Mouse (Mus musculus) hindbrain, embryonic 13.5 days (tissue): ENCODE measurements around the gene Asb5. TPM values are rescaled to one million over a fixed set of nuclear protein-coding genes. Genes with fewer than 3 reads are reported as not detected.
"Not testable (repeated sequence)": the region's sequence is repeated elsewhere in the genome, so short reads cannot be mapped to it uniquely, and the experiment has no call there.

ENCODE experiments used
- ATAC-seq: fragments of 200-750 bp; cut with Nextera tagmentation; 2 replicates; pipeline ENCODE4 v1.8.0; 2017; ENCODE audit warnings: moderate TSS enrichment; ENCODE audit not compliant: low FRiP score
- H3K27ac ChIP-seq: fragments of 300-500 bp; sonication (generic); 2 replicates; pipeline ENCODE4 v1.5.1; 2015; ENCODE audit warnings: inconsistent platforms, mild to moderate bottlenecking, moderate library complexity
- H3K27me3 ChIP-seq: fragments of 300-500 bp; sonication (generic); 2 replicates; pipeline ENCODE4 v1.6.1; 2015; ENCODE audit warnings: mild to moderate bottlenecking, inconsistent platforms
- H3K36me3 ChIP-seq: fragments of 300-500 bp; sonication (generic); 2 replicates; pipeline ENCODE4 v1.6.1; 2015; ENCODE audit warnings: mild to moderate bottlenecking, inconsistent platforms
- H3K4me1 ChIP-seq: fragments of 300-500 bp; sonication (generic); replicated peaks from 2 replicates; pipeline ENCODE4 v1.6.1; 2015; ENCODE audit warnings: inconsistent platforms
- H3K4me2 ChIP-seq: fragments of 300-500 bp; sonication (generic); 2 replicates; pipeline ENCODE4 v1.6.1; 2015; ENCODE audit warnings: inconsistent platforms, mild to moderate bottlenecking, moderate library complexity
- H3K4me3 ChIP-seq: fragments of 300-500 bp; sonication (generic); 2 replicates; pipeline ENCODE4 v1.5.1; 2015; ENCODE audit warnings: mild to moderate bottlenecking, inconsistent platforms
- H3K9ac ChIP-seq: fragments of 300-500 bp; sonication (generic); 2 replicates; pipeline ENCODE4 v1.6.1; 2015; ENCODE audit warnings: mild to moderate bottlenecking, inconsistent platforms
- H3K9me3 ChIP-seq: fragments of 300-500 bp; sonication (generic); 2 replicates; pipeline ENCODE4 v1.6.1; 2016; ENCODE audit warnings: inconsistent platforms
- WGBS: fragments of 180-500 bp; shearing (Covaris S2); methylation state at CpG from one replicate; pipeline ENCODE4 v1.1.7; 2015; 5-methylcytosine and 5-hydroxymethylcytosine counted together
- polyA plus RNA-seq: library from polyadenylated mRNA; unstranded; fragments of >200 nt; fragmentation: Nextera tagmentation; extraction: Ambion mirVana; gene quantifications from 2 replicates; pipeline ENCODE4 v1.2.1, GENCODE M21; 2015

Gene Asb5
- polyA plus RNA-seq, 1 experiment from 2014 or later, result 7.9 TPM

DNA sequence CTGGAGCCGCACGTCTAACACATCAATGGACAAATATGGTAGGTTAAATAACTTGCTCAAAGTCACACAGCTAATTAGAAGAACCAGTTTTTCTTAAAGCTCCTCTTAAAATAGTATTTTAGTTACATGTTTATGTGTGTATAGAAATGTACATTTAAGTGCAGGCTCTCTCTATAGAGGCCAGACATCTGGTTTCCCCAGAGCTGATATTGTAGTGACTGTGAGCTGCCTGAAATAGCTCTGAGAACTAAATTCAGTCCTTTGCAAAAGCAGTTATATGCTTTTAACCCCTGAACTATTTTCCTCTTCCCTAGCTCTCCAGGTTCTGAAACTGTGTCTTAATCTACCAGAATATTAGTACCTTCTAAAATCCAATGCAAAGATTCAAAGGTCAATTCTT, 68.0 kb downstream of the Asb5 start:
- no peaks in the 10 kb centered on the region for H3K36me3 ChIP-seq
- H3K27me3 ChIP-seq, result no peaks in the 10 kb centered on the region
- H3K9ac ChIP-seq, result no peak overlapping the region
- 90% methylated on average over 2 of the region's 2 CpGs for WGBS
- no peak for ATAC-seq
- peaks cover 8% of the 10 kb centered on the region for H3K4me1 ChIP-seq
- H3K4me3 ChIP-seq, result no peak overlapping the region
- no peak overlapping the region for H3K27ac ChIP-seq
- no peak overlapping the region for H3K4me2 ChIP-seq
- no peaks in the 10 kb centered on the region for H3K9me3 ChIP-seq

- ATAC-seq, result peak; percentile 95
- peaks cover 8% of the 10 kb centered on the region for H3K4me1 ChIP-seq
- H3K4me3 ChIP-seq, result peak within 1 kb of the TSS; percentile 36
- H3K9me3 ChIP-seq, result no peaks in the 10 kb centered on the region
- peak within 1 kb of the TSS; percentile 65 for H3K9ac ChIP-seq
- H3K27me3 ChIP-seq, result no peaks in the 10 kb centered on the region
- peak within 1 kb of the TSS; percentile 71 for H3K27ac ChIP-seq
- H3K36me3 ChIP-seq, result no peaks in the 10 kb centered on the region
- peak within 1 kb of the TSS; percentile 61 for H3K4me2 ChIP-seq
- WGBS, result 4% methylated on average over 21 of the region's 21 CpGs
Observed at GRCm38 (mm10) chr8:54600671-54601251, 71.4 kb downstream of the Asb5 start, which contains the start of gene Spata4. Gene Spata4 (plus strand): TSS chr8:54600781.

GRCm38 (mm10) chr8:54603440-54603839, 74.1 kb downstream of the Asb5 start:
- Histone ChIP-seq H3K27me3 (no peaks in the 10 kb centered on the region), H3K4me1 (peaks cover 8% of the 10 kb centered on the region), H3K27ac (no peak overlapping the region), H3K4me3 (no peak overlapping the region), H3K36me3 (no peaks in the 10 kb centered on the region), H3K9ac (no peak overlapping the region), H3K9me3 (no peaks in the 10 kb centered on the region), H3K4me2 (no peak overlapping the region)
- 82% methylated on average over 4 of the region's 4 CpGs for whole genome bisulfite sequencing
- ATAC-seq, result no peak

- H3K4me1 ChIP-seq, result no peaks in the 10 kb centered on the region
- no peak for ATAC-seq
- H3K27ac ChIP-seq, result no peak overlapping the region
- H3K4me3 ChIP-seq, result no peak overlapping the region
- H3K36me3 ChIP-seq, result no peaks in the 10 kb centered on the region
- H3K27me3 ChIP-seq, result no peaks in the 10 kb centered on the region
- WGBS, result 92% methylated on average over 2 of the region's 2 CpGs
- no peak overlapping the region for H3K4me2 ChIP-seq
- H3K9me3 ChIP-seq, result no peaks in the 10 kb centered on the region
- no peak overlapping the region for H3K9ac ChIP-seq
Observed at GRCm38 (mm10) chr8:54609336-54609735, 80.0 kb downstream of the Asb5 start.

- H3K27ac ChIP-seq, result no peak overlapping the region
- H3K4me2 ChIP-seq, result no peak overlapping the region
- ATAC-seq, result no peak
- H3K9ac ChIP-seq, result no peak overlapping the region
- H3K9me3 ChIP-seq, result no peaks in the 10 kb centered on the region
- H3K4me3 ChIP-seq, result no peak overlapping the region
- no peaks in the 10 kb centered on the region for H3K36me3 ChIP-seq
- WGBS, result 73% methylated on average over 4 of the region's 4 CpGs
- H3K4me1 ChIP-seq, result no peaks in the 10 kb centered on the region
- H3K27me3 ChIP-seq, result no peaks in the 10 kb centered on the region
Observed at GRCm38 (mm10) chr8:54610238-54610637, 80.9 kb downstream of the Asb5 start.

GRCm38 (mm10) chr8:54616710-54617109, 87.3 kb downstream of the Asb5 start:
- not testable (repeated sequence) for H3K9ac ChIP-seq, H3K9me3 ChIP-seq, H3K4me1 ChIP-seq, H3K27me3 ChIP-seq, H3K27ac ChIP-seq, ATAC-seq, H3K4me3 ChIP-seq, H3K4me2 ChIP-seq, H3K36me3 ChIP-seq
- 88% methylated on average over 17 of the region's 17 CpGs for WGBS

Other genes with a start within 250 kb of the Asb5 start
- gene Spcs3, start 418 bp downstream of the Asb5 start, polyA plus RNA-seq, result 53.1 and 56.2 TPM in 2 replicates
- 0.16 and 0.38 TPM in 2 replicates for gene Spata4, start 71.2 kb downstream of the Asb5 start, polyA plus RNA-seq